Mouse (Mus musculus): ENCODE results near the gene Sergef.

DNA sequence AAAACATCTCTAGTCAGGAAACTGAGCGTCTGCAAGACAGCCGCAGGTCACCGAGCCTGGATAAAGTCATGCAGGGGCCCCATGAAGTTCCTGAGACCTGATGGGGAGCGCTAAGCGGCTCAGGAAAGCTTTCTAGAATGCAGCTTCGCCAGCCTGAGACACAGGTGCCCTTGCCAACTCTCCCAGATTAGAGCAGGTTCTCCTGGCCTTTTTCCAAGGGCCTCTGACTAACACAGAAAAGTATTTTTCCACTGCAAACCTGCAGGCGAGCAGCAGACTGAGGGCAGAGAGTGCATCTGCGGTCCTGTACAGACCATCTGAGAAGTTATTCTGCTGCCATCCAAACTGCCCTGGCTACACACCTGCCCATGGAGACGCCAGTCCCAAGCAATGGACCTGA is 27.6 kb downstream of the Sergef start:
- TF ChIP-seq CTCF (IDR thresholded peaks at IDR 0.05; ENCODE audit: low read depth), result no peak
- no peak for TF ChIP-seq EP300 (IDR thresholded peaks at IDR 0.05; ENCODE audit: low read depth)
